Mouse (Mus musculus) testis, postnatal 14 days (tissue): ENCODE measurements around the gene Olfr1043.
"Not testable (repeated sequence)": the region's sequence is repeated elsewhere in the genome, so short reads cannot be mapped to it uniquely, and the experiment has no call there.

Experiments used
- DNase-seq: peaks from one replicate; pipeline ENCODE4 v3.0.0; 2021; ENCODE audit warnings: low spot score

The Olfr1043 gene

GRCm38 (mm10) chr2:86167422-86167821, at the start of gene Olfr1043:
Olfr1043 (minus strand) TSS chr2:86167522.
- no peak for DNase-seq

- no peak for DNase-seq
These were observed 35.6 kb upstream of the Olfr1043 start, which contains the start of gene Olfr1045 for GRCm38 (mm10) chr2:86202909-86203308. Olfr1045 (minus strand) TSS chr2:86203009.

GRCm38 (mm10) chr2:86195863-86196262, 28.5 kb upstream of the Olfr1043 start:
- DNase-seq, result no peak

- DNase-seq, result no peak
These were observed 18.3 kb upstream of the Olfr1043 start, which contains the start of gene Olfr52 for GRCm38 (mm10) chr2:86185583-86185982. Olfr52 (minus strand) TSS chr2:86185683.

- no peak for DNase-seq
These were observed 12.6 kb upstream of the Olfr1043 start for GRCm38 (mm10) chr2:86179950-86180349.

- DNase-seq, result no peak
These were observed 10.4 kb upstream of the Olfr1043 start, which contains the start of gene Olfr1044 for GRCm38 (mm10) chr2:86177720-86178119. Olfr1044 (minus strand) TSS chr2:86177820.

- not testable (repeated sequence) for DNase-seq
These were observed 8.1 kb upstream of the Olfr1043 start for GRCm38 (mm10) chr2:86175422-86175821.

GRCm38 (mm10) chr2:86161738-86162137, 5.6 kb downstream of the Olfr1043 start, which contains the start of gene Olfr1042:
Olfr1042 (minus strand) TSS chr2:86161838.
- DNase-seq, result no peak

GRCm38 (mm10) chr2:86146632-86147031, 20.7 kb downstream of the Olfr1043 start, which contains the start of gene Olfr1040:
Olfr1040 (minus strand) TSS chr2:86146732.
- no peak for DNase-seq

GRCm38 (mm10) chr2:86135828-86136227, 31.5 kb downstream of the Olfr1043 start, which contains the start of gene Olfr1039:
Olfr1039 (minus strand) TSS chr2:86135928.
- DNase-seq, result no peak
